Mouse (Mus musculus) mouse embryonic stem cell (cell line): ENCODE measurements around the gene Pou5f2.

ENCODE experiments used
- in situ Hi-C, 2 experiments: fragments of 300-500 bp; cut with MboI; formaldehyde crosslinking; loops; 1 replicate in 1 of 2; 3 replicates in 1 of 2; pipeline ENCODE4 v1.14.3; 2019 to 2020; ENCODE audit warnings: low sequenced_read_pairs in 2 of 2, low pct_unique_long_range_greater_than_20kb in 1 of 2, mixed read lengths in 1 of 2; ENCODE audit not compliant: unreplicated experiment in 1 of 2

Pou5f2 gene

GRCm38 (mm10) chr13:78024683-78025294 is at the start of gene Pou5f2:
Gene Pou5f2, plus strand, starts transcription at chr13:78024902.
- in situ Hi-C loops: no loop called here

GRCm38 (mm10) chr13:77976248-77976647 is 48.5 kb upstream of the Pou5f2 start:
- in situ Hi-C loops: no loop called here

- in situ Hi-C loops: no loop called here
Observed at GRCm38 (mm10) chr13:77977121-77977520, 47.6 kb upstream of the Pou5f2 start.

GRCm38 (mm10) chr13:77982105-77982851 is 42.4 kb upstream of the Pou5f2 start:
- in situ Hi-C loops: no loop called here

GRCm38 (mm10) chr13:77982852-77983202 is 41.9 kb upstream of the Pou5f2 start:
- in situ Hi-C loops: no loop called here

- in situ Hi-C loops: no loop called here
Observed at GRCm38 (mm10) chr13:77991189-77991886, 33.4 kb upstream of the Pou5f2 start.

GRCm38 (mm10) chr13:78004649-78005048 is 20.1 kb upstream of the Pou5f2 start:
- in situ Hi-C loops: no loop called here

GRCm38 (mm10) chr13:78005344-78005743 is 19.4 kb upstream of the Pou5f2 start:
- in situ Hi-C loops: no loop called here

- in situ Hi-C loops: no loop called here
Observed at GRCm38 (mm10) chr13:78010176-78010575, 14.5 kb upstream of the Pou5f2 start.

GRCm38 (mm10) chr13:78032821-78033220 is 8.1 kb downstream of the Pou5f2 start:
- in situ Hi-C loops: loop anchor here in 1 of 2 experiments (5.0 kb wide), 1 partner anchor 861 kb away; no protein-coding TSS in a partner anchor

- in situ Hi-C loops: no loop called here
Observed at GRCm38 (mm10) chr13:78037203-78037602, 12.5 kb downstream of the Pou5f2 start.

GRCm38 (mm10) chr13:78043203-78043602 is 18.5 kb downstream of the Pou5f2 start:
- in situ Hi-C loops: no loop called here

GRCm38 (mm10) chr13:78045116-78045515 is 20.4 kb downstream of the Pou5f2 start:
- in situ Hi-C loops: no loop called here
